Mouse (Mus musculus): ENCODE measurements around the gene Osbpl8. TPM values are rescaled to one million over a fixed set of nuclear protein-coding genes. Genes with fewer than 3 reads are reported as not detected.

Osbpl8 gene
- polyA plus RNA-seq (2021; fragmentation: Nextera tagmentation) = 8.6 and 11.8 TPM in 2 replicates
- long read RNA-seq, experiment 1, full-length matches to known transcripts = 15 of 54 reads
- long read RNA-seq, experiment 1, partial matches to known transcripts = 15 of 54 reads
- long read RNA-seq, experiment 1, other reads (novel, unspliced or antisense) = 24 of 54 reads
- long read RNA-seq, experiment 2, full-length matches to known transcripts = 11 of 48 reads
- long read RNA-seq, experiment 2, partial matches to known transcripts = 10 of 48 reads
- long read RNA-seq, experiment 2, other reads (novel, unspliced or antisense) = 27 of 48 reads

GRCm38 (mm10) chr10:111164304-111165218 lies at the start of gene Osbpl8:
Gene Osbpl8, plus strand, starts transcription at chr10:111164752.

GRCm38 (mm10) chr10:111298140-111299098 lies 133.9 kb downstream of the Osbpl8 start, which contains the start of gene Bbs10:
Gene Bbs10, plus strand, starts transcription at chr10:111298679.

Other genes with a start within 250 kb of the Osbpl8 start
- gene Csrp2, start 245.0 kb upstream of the Osbpl8 start, polyA plus RNA-seq (2021; fragmentation: Nextera tagmentation) = 13.0 and 16.3 TPM in 2 replicates
- 13.2 and 19.2 TPM in 2 replicates for gene Zdhhc17, start 154.6 kb upstream of the Osbpl8 start, polyA plus RNA-seq (2021; fragmentation: Nextera tagmentation)
- 3.5 and 3.6 TPM in 2 replicates for gene Bbs10, start 133.9 kb downstream of the Osbpl8 start, polyA plus RNA-seq (2021; fragmentation: Nextera tagmentation)

Data from left cerebral cortex, adult 6 months (tissue).